Mouse (Mus musculus) embryonic facial prominence, embryonic 14.5 days (tissue): ENCODE data around the gene Olfr714. TPM values are rescaled to one million over a fixed set of nuclear protein-coding genes. Genes with fewer than 3 reads are reported as not detected.

Source experiments
- polyA plus RNA-seq: library from polyadenylated mRNA; unstranded; fragments of >200 nt; fragmentation: Nextera tagmentation; extraction: Ambion mirVana; gene quantifications from 2 replicates; pipeline ENCODE4 v1.2.1, GENCODE M21; 2014

The Olfr714 gene
- polyA plus RNA-seq, 1 experiment from 2014 or later, result not detected

Other genes starting within 250 kb of the Olfr714 start
- not detected in 2 replicates for gene Olfr702, start 237.1 kb upstream of the Olfr714 start, polyA plus RNA-seq
- gene Olfr703, start 227.6 kb upstream of the Olfr714 start, polyA plus RNA-seq, result not detected in 2 replicates
- gene Olfr704, start 207.8 kb upstream of the Olfr714 start, polyA plus RNA-seq, result not detected in 2 replicates
- 0.22 TPM in 1 of 2 replicates, not detected in the other for gene Olfr705, start 194.1 kb upstream of the Olfr714 start, polyA plus RNA-seq
- not detected in 2 replicates for gene Olfr706, start 182.8 kb upstream of the Olfr714 start, polyA plus RNA-seq
- gene Olfr707, start 169.7 kb upstream of the Olfr714 start, polyA plus RNA-seq, result 0.10 TPM in 1 of 2 replicates, not detected in the other
- gene Olfr1532-ps1, start 163.0 kb upstream of the Olfr714 start, polyA plus RNA-seq, result not detected in 2 replicates
- gene Olfr709-ps1, start 138.8 kb upstream of the Olfr714 start, polyA plus RNA-seq, result not detected in 2 replicates
- gene Olfr710, start 122.7 kb upstream of the Olfr714 start, polyA plus RNA-seq, result not detected in 2 replicates
- gene Olfr6, start 107.0 kb upstream of the Olfr714 start, polyA plus RNA-seq, result 0.04 TPM in 1 of 2 replicates, not detected in the other
- gene Olfr711, start 95.5 kb upstream of the Olfr714 start, polyA plus RNA-seq, result not detected in 2 replicates
- gene Olfr2, start 64.9 kb upstream of the Olfr714 start, polyA plus RNA-seq, result not detected in 2 replicates
- not detected in 2 replicates for gene Olfr713, start 39.8 kb upstream of the Olfr714 start, polyA plus RNA-seq
- gene Olfr17, start 22.2 kb downstream of the Olfr714 start, polyA plus RNA-seq, result 0.18 TPM in 1 of 2 replicates, not detected in the other
- gene Olfr715b, start 39.4 kb downstream of the Olfr714 start, polyA plus RNA-seq, result not detected in 2 replicates
- gene Olfr715, start 60.1 kb downstream of the Olfr714 start, polyA plus RNA-seq, result 0.10 TPM in 1 of 2 replicates, not detected in the other
- gene Olfr716, start 67.3 kb downstream of the Olfr714 start, polyA plus RNA-seq, result 0.12 TPM in 1 of 2 replicates, not detected in the other
- gene Nlrp14, start 96.0 kb downstream of the Olfr714 start, polyA plus RNA-seq, result not detected in 2 replicates
- gene Rbmxl2, start 138.5 kb downstream of the Olfr714 start, polyA plus RNA-seq, result not detected in 2 replicates